Mouse (Mus musculus): ENCODE results near the gene Hoxc9.

DNA sequence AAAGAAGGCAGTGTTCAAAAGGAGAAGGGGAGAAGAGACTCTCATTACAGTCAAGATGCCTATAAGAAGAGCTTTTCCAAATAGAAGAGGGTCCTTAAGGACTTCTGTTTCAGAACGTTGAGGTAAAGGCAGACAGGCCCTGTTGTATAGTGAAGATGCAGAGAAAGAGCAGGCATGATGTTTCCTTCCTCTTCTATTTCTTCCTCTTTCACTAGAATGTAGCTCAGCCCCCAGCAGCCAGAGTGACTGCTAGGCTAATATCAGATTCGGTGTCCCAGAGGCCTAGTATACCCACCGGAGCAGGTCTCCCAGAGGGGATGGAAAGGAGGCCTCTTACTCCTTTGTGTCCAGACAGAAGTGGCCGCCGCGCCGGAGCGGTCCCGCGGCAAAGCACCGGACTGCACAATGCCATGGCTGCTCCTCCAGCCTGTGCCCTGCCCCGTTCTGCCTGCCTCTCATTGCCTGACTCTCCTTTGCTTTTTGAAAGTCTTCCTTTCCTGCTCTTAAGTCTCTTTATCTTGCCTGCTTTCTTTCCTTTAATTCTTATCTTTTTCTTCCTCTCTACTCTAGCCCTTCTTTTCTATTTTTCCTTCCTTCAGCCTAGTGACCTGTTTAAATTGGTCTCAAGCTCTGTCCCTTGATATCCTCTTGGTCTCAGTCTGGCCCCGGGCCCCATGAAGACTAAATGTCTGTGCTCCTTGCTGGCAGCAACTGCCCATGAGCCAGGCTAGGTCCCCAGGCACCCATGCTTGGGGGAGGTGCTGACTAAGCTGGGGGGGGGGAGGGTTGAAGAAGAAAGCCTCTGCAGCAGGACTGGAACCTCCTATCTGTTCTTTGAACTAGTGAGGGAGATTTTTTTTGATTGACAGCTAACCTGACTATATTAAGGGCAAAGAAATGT is 2.6 kb downstream of the Hoxc9 start:
- TF ChIP-seq CTCF (conservative IDR thresholded peaks at IDR 0.05; ENCODE audit: insufficient read depth, insufficient read length, low read depth, low read length) (no peak), POLR2A (IDR thresholded peaks at IDR 0.05; ENCODE audit: low read depth, low read length) (no peak)
